Mouse (Mus musculus) heart, embryonic 12.5 days (tissue): ENCODE results near the gene Pnpla1. TPM values are rescaled to one million over a fixed set of nuclear protein-coding genes. Genes with fewer than 3 reads are reported as not detected.
A peak's percentile ranks its signal among the peaks of the same experiment; 100 is the strongest.

ENCODE experiments used
- ATAC-seq: fragments of 200-750 bp; cut with Nextera tagmentation; 2 replicates; pipeline ENCODE4 v1.8.0; 2017; ENCODE audit warnings: moderate TSS enrichment, moderate library complexity; ENCODE audit not compliant: insufficient number of reproducible peaks, low FRiP score
- H3K27ac ChIP-seq: fragments of 300-500 bp; sonication (generic); 2 replicates; pipeline ENCODE4 v1.5.1; 2016; ENCODE audit warnings: mild to moderate bottlenecking, moderate library complexity; ENCODE audit not compliant: poor library complexity, severe bottlenecking
- H3K27me3 ChIP-seq: fragments of 300-500 bp; sonication (generic); replicated peaks from 2 replicates; pipeline ENCODE4 v1.6.1; 2016; ENCODE audit warnings: mild to moderate bottlenecking, moderate library complexity
- H3K36me3 ChIP-seq: fragments of 300-500 bp; sonication (generic); 2 replicates; pipeline ENCODE4 v1.6.1; 2016; ENCODE audit warnings: mild to moderate bottlenecking, moderate library complexity
- H3K4me1 ChIP-seq: fragments of 300-500 bp; sonication (generic); replicated peaks from 2 replicates; pipeline ENCODE4 v1.6.1; 2016; ENCODE audit warnings: mild to moderate bottlenecking
- H3K4me2 ChIP-seq: fragments of 300-500 bp; sonication (generic); 2 replicates; pipeline ENCODE4 v1.6.1; 2016; ENCODE audit warnings: mild to moderate bottlenecking, moderate library complexity
- H3K4me3 ChIP-seq: fragments of 300-500 bp; sonication (generic); 2 replicates; pipeline ENCODE4 v1.5.1; 2016; ENCODE audit warnings: mild to moderate bottlenecking
- H3K9ac ChIP-seq: fragments of 300-500 bp; sonication (generic); 2 replicates; pipeline ENCODE4 v1.6.1; 2016; ENCODE audit warnings: mild to moderate bottlenecking, moderate library complexity
- H3K9me3 ChIP-seq: fragments of 300-500 bp; sonication (generic); replicated peaks from 2 replicates; pipeline ENCODE4 v1.6.1; 2016; ENCODE audit warnings: mild to moderate bottlenecking, moderate library complexity
- WGBS: fragments of 180-500 bp; shearing (Covaris S2); methylation state at CpG from one replicate; pipeline ENCODE4 v1.1.7; 2016; 5-methylcytosine and 5-hydroxymethylcytosine counted together
- polyA plus RNA-seq: library from polyadenylated mRNA; unstranded; fragments of >200 nt; fragmentation: Nextera tagmentation; extraction: Ambion mirVana; gene quantifications from 2 replicates; pipeline ENCODE4 v1.2.1, GENCODE M21; 2016

Pnpla1 gene
- polyA plus RNA-seq, 1 experiment from 2014 or later, result 0.05 TPM

DNA sequence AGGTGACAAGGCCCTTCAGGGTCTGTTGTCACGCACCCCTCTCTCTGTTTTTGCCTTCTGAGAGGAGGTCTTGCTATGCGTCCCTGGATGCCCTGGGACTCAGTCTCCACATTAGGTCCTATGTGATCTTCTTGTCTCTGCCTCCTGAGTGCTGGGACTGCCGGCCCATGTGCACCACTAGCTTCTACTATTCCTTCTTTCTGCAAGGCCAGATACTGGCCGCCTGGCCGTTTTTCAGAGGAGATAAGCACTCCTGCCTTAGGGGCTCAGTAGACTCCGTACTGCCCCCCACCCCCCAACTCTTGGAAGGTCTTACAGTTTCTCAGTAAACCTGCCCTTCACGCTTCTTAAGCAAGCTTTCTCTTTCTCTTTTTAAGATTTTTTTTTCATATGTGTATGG is 77.9 kb downstream of the Pnpla1 start:
- Histone ChIP-seq H3K9ac (no peak overlapping the region), H3K27me3 (no peaks in the 10 kb centered on the region), H3K27ac (no peak overlapping the region), H3K4me3 (no peak overlapping the region), H3K9me3 (no peaks in the 10 kb centered on the region), H3K4me1 (peaks cover 7% of the 10 kb centered on the region), H3K4me2 (no peak overlapping the region), H3K36me3 (no peaks in the 10 kb centered on the region)
- 0 out of 2 replicates have a peak, but pooled peaks have one; percentile 9 for ATAC-seq
- 73% methylated on average over 7 of the region's 7 CpGs for WGBS

DNA sequence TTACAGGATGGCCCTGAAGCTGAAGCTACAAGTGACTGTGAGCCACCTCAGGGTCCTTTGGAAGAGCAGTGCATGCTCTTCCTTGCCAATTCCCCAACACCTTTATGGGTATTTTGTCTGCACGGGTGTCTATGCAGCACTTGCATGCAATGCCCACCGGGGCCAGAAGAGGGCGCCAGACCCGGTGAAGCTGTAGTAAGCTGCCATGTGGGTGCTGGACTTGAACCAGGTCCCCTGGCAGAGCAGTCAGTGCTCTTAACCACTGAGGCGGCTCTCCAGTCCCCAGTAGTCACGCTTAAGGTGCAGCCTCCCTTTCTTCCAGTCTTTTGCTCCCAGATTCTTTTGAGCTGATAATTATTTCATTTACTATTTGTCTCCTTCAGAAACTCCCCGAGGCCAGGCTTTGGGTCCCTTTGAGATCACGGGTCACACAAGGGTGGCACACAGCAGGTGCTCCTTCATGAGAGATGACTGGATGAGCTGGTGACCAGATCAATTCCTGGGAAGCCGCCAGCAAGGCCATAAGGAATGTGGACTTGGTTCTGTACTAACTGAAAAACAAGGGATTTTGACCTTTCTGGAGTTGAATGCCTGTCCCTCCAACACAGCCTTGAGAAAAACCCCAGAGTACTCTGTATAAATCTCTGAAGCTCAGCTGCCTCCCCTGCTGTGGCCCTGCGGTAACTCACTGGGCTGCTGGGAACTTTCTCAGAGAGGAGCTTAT is 78.6 kb downstream of the Pnpla1 start:
- no peak for ATAC-seq
- Histone ChIP-seq H3K36me3 (no peaks in the 10 kb centered on the region), H3K4me1 (0 out of 2 replicates have a peak, but pooled peaks cover under 1% of the 10 kb centered on the region), H3K4me3 (no peak overlapping the region), H3K9ac (no peak overlapping the region), H3K27me3 (no peaks in the 10 kb centered on the region), H3K9me3 (no peaks in the 10 kb centered on the region; the same call in 1 of the 2 replicates), H3K4me2 (no peak overlapping the region), H3K27ac (no peak overlapping the region)
- 77% methylated on average over 10 of the region's 10 CpGs for WGBS

Other genes starting within 250 kb of the Pnpla1 start
- gene Srpk1, start 235.7 kb upstream of the Pnpla1 start, polyA plus RNA-seq, result 55.4 and 56.8 TPM in 2 replicates
- 0.22 and 0.57 TPM in 2 replicates for gene Slc26a8, start 168.2 kb upstream of the Pnpla1 start, polyA plus RNA-seq
- 37.1 and 38.6 TPM in 2 replicates for gene Mapk14, start 167.1 kb upstream of the Pnpla1 start, polyA plus RNA-seq
- 3.1 and 3.3 TPM in 2 replicates for gene AC170998.1, start 132.3 kb upstream of the Pnpla1 start, polyA plus RNA-seq
- 3.2 and 3.9 TPM in 2 replicates for gene Mapk13, start 89.1 kb upstream of the Pnpla1 start, polyA plus RNA-seq
- gene Brpf3, start 57.3 kb upstream of the Pnpla1 start, polyA plus RNA-seq, result 13.2 and 15.4 TPM in 2 replicates
- 0.04 and 0.06 TPM in 2 replicates for gene 4930539E08Rik, start 56.9 kb downstream of the Pnpla1 start, polyA plus RNA-seq
- gene Pxt1, start 85.4 kb downstream of the Pnpla1 start, polyA plus RNA-seq, result not detected in 2 replicates
- 75.8 and 77.5 TPM in 2 replicates for gene Kctd20, start 93.5 kb downstream of the Pnpla1 start, polyA plus RNA-seq
- gene Stk38, start 149.6 kb downstream of the Pnpla1 start, polyA plus RNA-seq, result 91.0 and 94.3 TPM in 2 replicates
- gene Srsf3, start 174.2 kb downstream of the Pnpla1 start, polyA plus RNA-seq, result 406 and 412 TPM in 2 replicates
- 43.2 and 45.3 TPM in 2 replicates for gene Cdkn1a, start 232.6 kb downstream of the Pnpla1 start, polyA plus RNA-seq